Comparison of ENCODE assay signal across 10 mouse cellular contexts in genomic region chr6:128375192-128375591, GRCm38 (mm10). TPM values are rescaled to one million over a fixed set of nuclear protein-coding genes. Genes with fewer than 3 reads are reported as not detected.
A peak's percentile ranks its signal among the peaks of the same experiment; 100 is the strongest.
DNase-seq lines count a peak whose midpoint lies in the region; ATAC-seq and TF ChIP-seq lines count a peak whose summit lies in the region.
"Had no signal": no experiment of that assay in that cellular context is flagged by ENCODE, and none has a peak within 500 bp of the region (broad histone marks: within the 10 kb centered on the region; RNA-seq: fewer than 3 reads in every experiment).

Tex52 (plus strand) TSS chr6:128375456.
Gm44596 (plus strand) TSS chr6:128375503.

- peak within 1 kb of the TSS; percentile 44 for H3K27ac ChIP-seq in gastrocnemius, adult 2 months
- peak within 1 kb of the TSS; percentile 50 for H3K27ac ChIP-seq in hindbrain, embryonic 15.5 days (replicated peaks)
- peak within 1 kb of the TSS; percentile 16 for H3K27ac ChIP-seq in midbrain, embryonic 11.5 days (ENCODE audit: low read depth, low read length)
- H3K27ac ChIP-seq: liver, embryonic 14.5 days had no signal

- TF ChIP-seq CTCF in gastrocnemius, adult 2 months (IDR thresholded peaks at IDR 0.05) = no peak

- intact Hi-C loops in left cerebral cortex, postnatal 4 days (cut with DNase I) = no loop called here
- intact Hi-C loops in gastrocnemius, adult 2 months (cut with DNase I) = no loop called here

- H3K4me3 ChIP-seq in gastrocnemius, adult 2 months = no peak within 1 kb of the TSS
- H3K4me3 ChIP-seq in hindbrain, embryonic 15.5 days = no peak within 1 kb of the TSS
- H3K4me3 ChIP-seq in midbrain, embryonic 11.5 days (ENCODE audit: low read depth, low read length) = no peak within 1 kb of the TSS

- ATAC-seq in hindbrain, embryonic 15.5 days (ENCODE audit: low FRiP score, low read depth) = peak; percentile 78
- ATAC-seq in midbrain, embryonic 11.5 days (ENCODE audit: low FRiP score) = peak; percentile 91
- ATAC-seq in erythroblast, adult 5-6 weeks (replicated peaks; ENCODE audit: low FRiP score, poor library complexity, severe bottlenecking) = no peak

- H3K9me3 ChIP-seq in hindbrain, embryonic 15.5 days = no peaks in the 10 kb centered on the region
- no peaks in the 10 kb centered on the region for H3K9me3 ChIP-seq in midbrain, embryonic 11.5 days (ENCODE audit: control insufficient read depth, low read length)

- WGBS in hindbrain, embryonic 15.5 days = 10% methylated on average over 6 of the region's 6 CpGs
- 16% methylated on average over 6 of the region's 6 CpGs for WGBS in midbrain, embryonic 11.5 days

- H3K4me1 ChIP-seq in hindbrain, embryonic 15.5 days (replicated peaks) = peaks cover 7% of the 10 kb centered on the region
- H3K4me1 ChIP-seq in midbrain, embryonic 11.5 days (ENCODE audit: control insufficient read depth, insufficient read depth, low read length) = peaks cover 14% of the 10 kb centered on the region

- peak; percentile 30 to 31 for DNase-seq in left cerebral cortex, adult 18-20 months (ENCODE audit: low spot score in 2 of 2)
- no peak for DNase-seq in left cerebral cortex, postnatal 4 days
- DNase-seq in gastrocnemius, adult 2 months = peak; percentile 59
- DNase-seq in midbrain, embryonic 11.5 days (ENCODE audit: low spot score, missing footprints) = peak; percentile 88
- DNase-seq in yolk sac, embryonic 10.5 days (ENCODE audit: low spot score) = no peak
- DNase-seq in cerebellum, postnatal 36 days = no peak

- H3K36me3 ChIP-seq in hindbrain, embryonic 15.5 days = 0 out of 2 replicates have a peak, but pooled peaks cover 3% of the 10 kb centered on the region
- peaks cover 30% of the 10 kb centered on the region for H3K36me3 ChIP-seq in midbrain, embryonic 11.5 days (ENCODE audit: control insufficient read depth, insufficient read depth, low read length)

- 0 out of 2 replicates have a peak within 1 kb of the TSS, but pooled peaks have one; percentile 4 for H3K4me2 ChIP-seq in hindbrain, embryonic 15.5 days
- no peak within 1 kb of the TSS for H3K4me2 ChIP-seq in midbrain, embryonic 11.5 days

- no peak within 1 kb of the TSS for H3K9ac ChIP-seq in hindbrain, embryonic 15.5 days
- H3K9ac ChIP-seq in midbrain, embryonic 11.5 days (ENCODE audit: low read length) = no peak within 1 kb of the TSS; the same call in 1 of the 2 replicates
- H3K9ac ChIP-seq: liver, embryonic 14.5 days had no signal

- no peaks in the 10 kb centered on the region for H3K27me3 ChIP-seq in hindbrain, embryonic 15.5 days
- H3K27me3 ChIP-seq in midbrain, embryonic 11.5 days (ENCODE audit: control insufficient read depth, insufficient read depth, low read length) = no peaks in the 10 kb centered on the region
- H3K27me3 ChIP-seq: CH12.LX had no signal

RNA-seq across cellular contexts. Expression of gene Tex52, which starts in this region (rescaled TPM):
- total RNA-seq in left cerebral cortex, adult 18-20 months (2021) = 1 to 10 TPM in 1 of 2 experiments, under 1 TPM in 1; 0.68 to 1.3 TPM
- total RNA-seq in left cerebral cortex, postnatal 4 days (2021) = under 1 TPM; 0.32 to 0.46 TPM
- not detected for total RNA-seq in gastrocnemius, adult 2 months (2021)
- 0.26 and 0.39 TPM in 2 replicates for polyA plus RNA-seq in hindbrain, embryonic 15.5 days (2015; fragmentation: Nextera tagmentation; extraction: Ambion mirVana)
- polyA plus RNA-seq in midbrain, embryonic 11.5 days (2014; fragmentation: Nextera tagmentation; extraction: Ambion mirVana) = 0.25 and 0.44 TPM in 2 replicates
- not detected in 2 replicates for total RNA-seq in erythroblast, adult 5-6 weeks (2015; ENCODE audit: low replicate concordance)
- total RNA-seq in erythroblast, adult 5-6 weeks (2017; ENCODE audit: low replicate concordance) = not detected in 2 replicates
- total RNA-seq: CH12.LX had no signal

RNA-seq across cellular contexts. Expression of gene Gm44596, which starts in this region (rescaled TPM):
- total RNA-seq in left cerebral cortex, adult 18-20 months (2021) = not detected
- total RNA-seq in left cerebral cortex, postnatal 4 days (2021) = not detected
- not detected for total RNA-seq in gastrocnemius, adult 2 months (2021)
- polyA plus RNA-seq in hindbrain, embryonic 15.5 days (2015; fragmentation: Nextera tagmentation; extraction: Ambion mirVana) = not detected in 2 replicates
- polyA plus RNA-seq in midbrain, embryonic 11.5 days (2014; fragmentation: Nextera tagmentation; extraction: Ambion mirVana) = not detected in 2 replicates
- total RNA-seq in erythroblast, adult 5-6 weeks (2015; ENCODE audit: low replicate concordance) = not detected in 2 replicates
- not detected in 2 replicates for total RNA-seq in erythroblast, adult 5-6 weeks (2017; ENCODE audit: low replicate concordance)
- total RNA-seq: CH12.LX had no signal
- polyA plus RNA-seq: liver, embryonic 14.5 days had no signal

Comparison
In these comparisons a context has a peak if more than half of its experiments do, and no peak if none do; other contexts are left out.
1. DNase-seq: peak in left cerebral cortex, adult 18-20 months (2 of 2); none in left cerebral cortex, postnatal 4 days (single experiment), yolk sac, embryonic 10.5 days (single experiment) and cerebellum, postnatal 36 days (0 of 2).
2. Peak in DNase-seq and H3K27ac ChIP-seq in gastrocnemius, adult 2 months; RNA of the genes that start here not detected or under 1 TPM.
3. Peak in ATAC-seq, H3K27ac ChIP-seq and H3K4me2 ChIP-seq in hindbrain, embryonic 15.5 days; RNA of the genes that start here not detected or under 1 TPM.
4. Peak in DNase-seq, ATAC-seq and H3K27ac ChIP-seq in midbrain, embryonic 11.5 days; RNA of the genes that start here not detected or under 1 TPM.
5. Peak in every context shown above with its lines, with median percentiles within 50 percentile points of each other: H3K27ac ChIP-seq.